Mouse (Mus musculus) CH12.LX (cell line): Measurements from ENCODE around the gene Ndufa7.
"Not testable (repeated sequence)": the region's sequence is repeated elsewhere in the genome, so short reads cannot be mapped to it uniquely, and the experiment has no call there.

Experiments
- BHLHE40 ChIP-seq: IDR thresholded peaks from 2 replicates; pipeline ENCODE4 v1.6.1; 2011; ENCODE audit warnings: mild to moderate bottlenecking, low read depth, low read length, improper control_type of control experiment
- CHD2 ChIP-seq: IDR thresholded peaks from 2 replicates; pipeline ENCODE4 v1.6.1; 2011; ENCODE audit warnings: low read length, improper control_type of control experiment
- ELF1 ChIP-seq: IDR thresholded peaks from 2 replicates; pipeline ENCODE4 v1.6.1; 2014; ENCODE audit warnings: low read depth, mild to moderate bottlenecking, inconsistent platforms, low read length, improper control_type of control experiment
- EP300 ChIP-seq: IDR thresholded peaks from 2 replicates; pipeline ENCODE4 v1.6.1; 2011; ENCODE audit warnings: low read length, improper control_type of control experiment
- GABPA ChIP-seq: IDR thresholded peaks from 2 replicates; pipeline ENCODE4 v1.6.1; 2012; ENCODE audit warnings: low read depth, low read length, improper control_type of control experiment, inconsistent platforms; ENCODE audit not compliant: insufficient replicate concordance
- MXI1 ChIP-seq: IDR thresholded peaks from 2 replicates; pipeline ENCODE4 v1.6.1; 2011; ENCODE audit warnings: mild to moderate bottlenecking, low read depth, low read length, improper control_type of control experiment
- POLR2A ChIP-seq: IDR thresholded peaks from 2 replicates; pipeline ENCODE4 v1.6.1; 2011; ENCODE audit warnings: low read depth, mild to moderate bottlenecking, improper control_type of control experiment, low read length
- POLR2AphosphoS2 ChIP-seq: IDR thresholded peaks from 2 replicates; pipeline ENCODE4 v1.6.1; 2011; ENCODE audit warnings: low read depth, low read length, improper control_type of control experiment
- TCF12 ChIP-seq: IDR thresholded peaks from 2 replicates; pipeline ENCODE4 v1.6.1; 2014; ENCODE audit warnings: low read depth, mild to moderate bottlenecking, inconsistent platforms, low read length, improper control_type of control experiment
- ZKSCAN1 ChIP-seq: IDR thresholded peaks from 2 replicates; pipeline ENCODE4 v1.6.1; 2012; ENCODE audit warnings: low read depth, inconsistent platforms, low read length, improper control_type of control experiment, borderline replicate concordance
- ZNF384 ChIP-seq: IDR thresholded peaks from 2 replicates; pipeline ENCODE4 v1.6.1; 2012; ENCODE audit warnings: low read depth, low read length, improper control_type of control experiment, inconsistent platforms

- TF ChIP-seq EP300, POLR2A, TCF12, ELF1, ZNF384, BHLHE40, CHD2, GABPA, MXI1, POLR2AphosphoS2, ZKSCAN1: not testable (repeated sequence)
These were observed 59.9 kb downstream of the Ndufa7 start for GRCm38 (mm10) chr17:33884320-33884719.
